Mouse (Mus musculus) layer of hippocampus, adult 9-11 months (tissue): ENCODE results near the gene Vmn1r112.
"Not testable (repeated sequence)": the region's sequence is repeated elsewhere in the genome, so short reads cannot be mapped to it uniquely, and the experiment has no call there.

Source experiments
- DNase-seq: peaks from one replicate; pipeline ENCODE4 v3.0.0; 2022

Vmn1r112 gene

DNA sequence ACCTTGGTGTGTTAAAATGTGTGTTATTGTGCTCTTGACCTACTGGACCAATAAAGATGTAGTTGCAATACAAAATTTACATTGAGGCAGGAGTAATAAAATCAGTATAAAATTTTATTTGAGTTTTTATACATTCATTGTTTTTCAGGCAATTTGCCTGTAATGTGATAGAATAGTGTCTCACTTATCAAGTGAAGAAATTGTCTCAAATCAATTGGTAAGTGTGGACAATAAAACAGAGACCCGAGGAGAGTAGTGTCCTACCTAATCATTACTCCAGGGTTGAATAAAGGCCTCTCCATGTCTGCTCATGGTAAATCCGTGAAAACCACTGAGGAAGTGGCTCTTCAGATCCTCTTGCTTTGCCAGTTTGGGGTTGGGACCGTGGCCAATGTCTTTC is at the start of gene Vmn1r112:
Vmn1r112 (plus strand) TSS at position 301 of the 400 bp plus-strand sequence.
- DNase-seq = not testable (repeated sequence)

DNA sequence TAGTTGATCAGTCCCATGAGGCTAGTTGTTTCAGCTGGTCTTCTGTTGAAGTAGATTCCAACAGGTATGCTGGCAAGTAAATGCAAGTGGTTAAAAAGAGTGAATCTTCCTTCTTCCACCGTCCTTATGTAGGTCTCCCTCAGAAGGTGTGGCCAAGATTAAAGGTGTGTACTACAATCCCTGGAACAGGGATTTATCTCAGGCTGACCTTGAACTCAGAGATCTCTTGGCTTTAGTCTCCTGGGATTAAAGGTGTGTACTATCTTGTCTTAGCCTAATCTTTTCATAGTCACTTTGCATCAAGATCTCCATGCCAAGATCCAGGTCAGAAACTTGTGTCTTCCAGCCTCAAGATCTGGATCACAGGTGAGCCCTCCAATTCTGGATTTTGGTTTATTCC is 40.5 kb upstream of the Vmn1r112 start, which contains the start of gene Gm10668:
Gm10668 (minus strand) TSS at position 101 of the 400 bp plus-strand sequence.
- DNase-seq = not testable (repeated sequence)

- DNase-seq = not testable (repeated sequence)
Measured at GRCm38 (mm10) chr7:20786985-20787384, 16.0 kb downstream of the Vmn1r112 start, which contains the start of gene Vmn1r113. Gene Vmn1r113, plus strand, starts transcription at chr7:20787285.

DNA sequence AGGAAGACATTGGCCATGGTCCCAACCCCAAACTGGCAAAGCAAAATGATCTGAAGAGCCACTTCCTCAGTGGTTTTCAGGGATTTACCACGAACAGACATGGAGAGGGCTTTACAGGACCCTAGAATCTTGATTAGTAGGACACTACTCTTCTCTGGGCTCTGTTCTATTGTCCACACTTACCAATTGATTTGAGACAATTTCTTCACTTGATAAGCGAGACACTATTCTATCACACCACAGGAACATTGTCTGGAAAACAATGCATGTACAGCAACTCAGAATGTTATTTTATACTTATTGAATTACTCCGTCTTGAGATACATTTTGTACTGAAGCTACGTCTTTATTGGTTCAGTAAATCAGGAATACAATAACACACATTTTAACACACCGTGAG is 41.1 kb downstream of the Vmn1r112 start, which contains the start of gene Vmn1r114:
Vmn1r114 (minus strand) TSS at position 101 of the 400 bp plus-strand sequence.
- not testable (repeated sequence) for DNase-seq
